Mouse (Mus musculus) urinary bladder, adult 2 months (tissue): ENCODE data around the gene Atp8a2. TPM values are rescaled to one million over a fixed set of nuclear protein-coding genes. Genes with fewer than 3 reads are reported as not detected.
"Not testable (repeated sequence)": the region's sequence is repeated elsewhere in the genome, so short reads cannot be mapped to it uniquely, and the experiment has no call there.

ENCODE experiments used
- DNase-seq: peaks from one replicate; pipeline ENCODE4 v3.0.0; 2022; ENCODE audit warnings: low spot score
- polyA plus RNA-seq: library from polyadenylated mRNA; depleted of rRNA; stranded (reverse); fragments of >200 nt; gene quantifications from 2 replicates; pipeline ENCODE4 v1.2.3, GENCODE M21; 2012

The Atp8a2 gene
- polyA plus RNA-seq, 1 experiment: 1.4 TPM

DNA sequence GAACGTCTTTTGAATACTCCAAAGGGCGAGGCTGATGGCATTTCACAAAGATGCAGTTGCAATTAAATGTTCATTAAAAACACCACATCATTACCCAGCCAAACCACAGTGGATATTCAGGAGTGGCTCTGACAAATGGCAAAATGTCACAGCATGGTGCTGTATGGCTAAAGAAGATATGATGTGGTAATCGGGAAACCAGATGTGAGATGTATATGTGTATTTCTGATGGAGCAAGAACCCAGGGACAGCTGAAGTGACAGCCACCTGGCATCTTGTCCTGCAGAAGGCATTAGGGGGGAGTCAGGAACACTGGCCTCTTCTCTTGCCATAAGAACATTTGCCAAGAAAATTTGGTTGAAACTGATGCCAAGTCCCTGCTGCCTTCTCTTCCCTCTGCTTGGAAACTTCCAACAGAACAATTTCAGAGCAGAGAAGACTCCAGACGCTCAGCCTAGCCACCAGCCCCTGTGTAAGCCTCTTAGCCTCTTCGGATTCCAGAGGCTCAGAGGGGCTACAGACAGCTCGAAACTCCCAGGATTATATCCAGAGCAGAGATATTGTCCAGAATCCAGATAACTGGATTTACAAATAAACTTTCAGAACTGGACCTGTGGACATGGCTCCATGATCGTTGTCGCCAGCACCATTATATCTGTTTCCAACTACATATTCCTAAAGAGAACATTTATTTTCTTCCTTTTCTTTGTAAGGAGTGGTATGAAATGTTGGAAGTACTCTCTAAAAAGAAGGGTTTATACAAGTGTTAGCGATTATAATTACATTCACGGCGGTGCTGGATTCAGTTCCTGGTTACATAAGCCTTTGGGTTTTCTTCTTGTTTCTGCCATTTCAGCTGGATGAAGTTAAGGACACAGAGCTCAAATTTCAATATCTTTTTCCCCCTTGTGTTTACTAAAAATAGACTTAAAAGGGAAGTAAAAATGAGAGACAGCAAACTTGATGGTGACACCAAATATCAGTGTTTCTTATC, 413.3 kb downstream of the Atp8a2 start:
- DNase-seq: no peak

GRCm38 (mm10) chr14:59780391-59780790, 416.6 kb downstream of the Atp8a2 start:
- DNase-seq: no peak

GRCm38 (mm10) chr14:59762227-59762626, 434.8 kb downstream of the Atp8a2 start:
- no peak for DNase-seq

DNA sequence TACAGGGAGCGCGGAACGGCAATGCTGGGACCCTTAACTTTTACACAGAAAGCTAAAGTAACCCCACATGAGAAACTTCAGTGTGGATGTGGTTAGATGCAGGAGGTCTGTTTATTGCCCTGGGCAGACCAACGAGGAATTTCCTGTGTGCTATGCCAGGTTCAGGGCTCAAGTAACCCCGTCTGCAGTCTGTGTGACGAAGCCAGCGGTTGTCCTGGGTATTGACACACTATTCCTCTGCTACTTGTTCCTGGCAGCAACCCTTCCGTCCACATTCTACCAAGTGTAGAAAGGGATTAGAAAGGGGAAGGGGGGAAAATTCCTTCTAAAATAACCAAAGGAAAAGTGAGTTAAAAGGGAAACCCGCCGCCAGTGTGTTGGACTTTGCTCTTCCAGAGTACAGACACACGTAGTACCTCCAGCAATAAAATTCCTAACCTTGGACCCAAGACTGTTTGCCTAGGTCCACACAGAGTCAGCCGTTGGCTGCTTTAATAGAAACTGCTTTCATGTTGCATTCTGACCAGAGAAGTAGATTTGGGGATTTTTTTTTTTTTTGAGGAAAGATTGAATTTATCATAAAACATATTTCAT, 437.0 kb downstream of the Atp8a2 start:
- no peak for DNase-seq

DNA sequence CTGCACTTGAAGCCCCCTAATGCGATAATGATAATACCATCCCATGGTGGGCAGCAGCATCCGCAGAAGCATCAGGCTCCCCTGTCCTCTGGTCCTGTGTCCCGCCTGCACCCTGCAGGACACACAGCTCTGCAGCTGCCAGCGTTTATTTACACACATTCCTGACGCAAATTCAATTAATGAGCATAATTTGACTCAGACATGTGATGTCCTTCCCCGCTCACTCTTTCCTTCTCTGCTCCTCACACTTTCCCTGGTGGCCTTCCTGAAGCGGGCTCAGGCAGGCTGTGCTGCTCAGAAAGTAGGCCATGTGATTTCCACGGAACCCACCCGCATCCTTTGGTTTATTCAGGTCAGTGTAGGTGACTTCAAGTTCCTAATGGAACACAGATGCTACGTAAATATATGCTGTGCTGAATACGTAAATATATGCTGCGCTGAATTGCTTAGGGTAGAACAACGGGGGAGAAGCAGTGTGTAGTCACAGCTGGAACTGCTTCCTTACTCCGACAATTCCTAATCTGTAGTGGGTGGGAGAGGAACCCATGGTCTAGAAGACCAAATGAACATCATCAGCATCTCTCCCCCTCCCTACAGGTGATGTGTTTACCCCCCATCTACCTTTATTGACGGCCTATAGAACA, 437.7 kb downstream of the Atp8a2 start:
- DNase-seq: no peak

DNA sequence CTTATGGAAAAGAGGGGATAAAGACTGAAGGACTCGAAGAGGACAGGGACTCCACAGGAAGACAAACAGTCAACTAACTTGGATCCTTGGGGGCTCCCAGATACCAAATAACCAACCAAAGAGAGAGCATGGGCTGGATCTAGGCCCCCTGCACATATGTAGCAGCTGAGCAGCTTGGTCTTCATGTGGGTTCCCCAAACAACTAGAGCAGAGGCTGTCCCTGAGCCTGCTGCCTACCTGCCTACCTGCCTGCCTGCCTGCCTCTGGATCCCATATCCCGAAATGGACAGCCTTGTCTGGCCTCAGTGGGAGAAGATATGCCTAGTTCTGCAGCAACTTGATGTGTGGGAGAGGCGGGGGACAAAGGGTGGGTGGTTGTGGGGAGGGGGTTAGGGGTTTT, 444.6 kb downstream of the Atp8a2 start:
- no peak for DNase-seq

DNA sequence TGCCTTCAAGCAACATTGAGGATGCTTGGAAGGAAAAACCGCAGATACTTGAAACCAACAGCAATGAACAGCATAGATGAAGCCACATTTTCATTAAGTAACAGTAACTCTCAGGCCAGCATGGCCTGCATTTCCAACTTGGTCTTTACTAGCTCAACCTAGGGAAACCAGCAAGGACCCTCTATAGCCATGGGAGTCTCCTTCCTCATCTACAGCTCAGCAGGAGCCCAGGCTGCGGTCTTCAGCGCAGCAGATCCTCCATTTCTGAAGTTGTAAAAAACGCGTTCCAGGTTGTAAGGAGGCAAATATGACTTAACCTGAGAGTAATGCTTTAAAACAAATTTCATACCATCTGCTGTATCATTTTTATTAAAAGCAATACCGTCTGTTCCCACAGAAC, 447.0 kb downstream of the Atp8a2 start:
- no peak for DNase-seq

GRCm38 (mm10) chr14:59745676-59746075, 451.3 kb downstream of the Atp8a2 start:
- no peak for DNase-seq

- DNase-seq: no peak
Observed at GRCm38 (mm10) chr14:59741752-59742151, 455.2 kb downstream of the Atp8a2 start.

- DNase-seq: no peak
Observed at GRCm38 (mm10) chr14:59739446-59739845, 457.5 kb downstream of the Atp8a2 start.

DNA sequence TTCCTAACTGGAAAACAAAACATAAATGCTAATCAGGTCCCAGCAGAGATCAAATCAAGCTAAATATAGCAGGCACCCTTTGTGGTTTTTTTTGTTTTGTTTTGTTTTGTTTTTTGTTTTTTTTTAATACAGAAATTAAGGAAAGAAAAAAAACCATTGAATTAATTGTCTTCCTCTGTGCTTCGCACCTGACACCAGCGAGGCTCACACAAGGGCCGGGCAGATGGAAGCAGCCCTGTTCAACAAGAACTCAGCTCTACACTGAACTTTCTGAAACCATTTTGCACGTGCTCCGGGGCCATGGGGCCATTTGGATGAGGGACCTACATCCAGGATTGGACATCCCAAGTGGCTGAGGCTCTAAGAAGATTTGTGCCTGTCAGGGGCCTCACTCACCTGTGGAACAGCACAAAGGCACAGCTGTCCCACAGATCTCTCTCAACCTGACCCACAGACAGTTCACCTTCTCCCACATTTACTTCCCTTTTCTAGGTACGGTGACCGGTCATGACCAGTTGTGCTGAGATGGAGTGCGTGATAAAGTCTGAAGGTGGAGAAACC, 459.2 kb downstream of the Atp8a2 start:
- no peak for DNase-seq

DNA sequence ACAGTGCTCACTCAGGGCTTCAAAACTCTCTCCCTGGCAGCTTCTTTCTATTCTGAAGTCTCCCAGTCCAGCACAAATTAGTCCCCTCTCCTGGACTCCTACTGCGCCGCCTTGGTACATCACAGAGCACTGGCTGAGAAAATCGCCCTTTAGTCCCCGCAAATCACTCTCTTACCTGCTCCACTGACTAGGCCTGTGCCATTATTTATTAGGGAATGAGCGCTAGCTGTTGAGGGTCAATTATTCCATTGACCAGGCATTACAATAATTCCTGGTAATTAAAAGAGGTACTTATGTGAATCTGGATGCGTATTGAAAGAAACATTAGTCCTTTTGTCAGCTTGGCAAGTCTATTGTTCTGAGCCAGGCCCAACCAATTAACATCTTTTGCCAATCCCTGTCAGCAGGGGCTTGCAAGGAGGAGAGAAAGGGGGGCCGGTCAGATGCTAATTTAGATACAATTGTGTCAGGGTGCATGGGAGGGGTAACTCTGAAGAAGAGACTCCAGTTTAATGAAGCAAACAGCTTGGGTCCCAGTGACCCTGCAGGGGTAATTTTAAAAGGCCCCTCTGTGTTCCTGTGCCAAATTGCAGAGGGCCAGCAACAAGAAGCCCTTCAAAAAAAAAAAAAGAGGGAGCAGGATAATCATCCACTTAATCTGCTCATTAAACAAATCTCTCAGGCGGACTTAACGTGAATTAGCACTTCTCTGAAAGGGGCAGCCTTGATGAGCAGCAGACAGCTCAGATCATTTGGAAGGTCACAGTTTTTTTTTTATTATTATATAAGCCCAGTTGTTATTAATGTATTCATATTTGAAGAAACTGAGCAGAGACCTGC, 459.9 kb downstream of the Atp8a2 start:
- DNase-seq: no peak

GRCm38 (mm10) chr14:59730043-59730390, 467.0 kb downstream of the Atp8a2 start:
- DNase-seq: no peak

- no peak for DNase-seq
Observed at GRCm38 (mm10) chr14:59729298-59730042, 467.5 kb downstream of the Atp8a2 start.

DNA sequence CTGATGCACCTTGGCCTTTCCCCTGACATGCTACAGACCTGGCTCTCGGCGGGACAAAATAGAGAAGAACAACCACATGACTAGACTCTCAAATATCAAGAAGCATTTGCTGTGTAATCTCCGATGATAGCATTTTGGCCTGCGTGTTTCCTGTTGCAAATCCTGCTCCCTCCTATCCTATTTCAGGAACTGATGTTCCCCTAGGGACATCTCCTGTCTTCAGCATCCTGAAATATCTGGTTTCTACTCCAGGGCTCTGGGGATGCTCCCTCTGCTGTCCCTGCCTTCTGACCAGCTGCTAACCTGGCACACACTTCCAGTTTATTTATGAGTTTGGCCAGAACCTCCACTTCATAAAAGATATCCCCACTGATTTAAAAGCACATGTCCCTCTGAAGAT, 470.0 kb downstream of the Atp8a2 start:
- DNase-seq: no peak

DNA sequence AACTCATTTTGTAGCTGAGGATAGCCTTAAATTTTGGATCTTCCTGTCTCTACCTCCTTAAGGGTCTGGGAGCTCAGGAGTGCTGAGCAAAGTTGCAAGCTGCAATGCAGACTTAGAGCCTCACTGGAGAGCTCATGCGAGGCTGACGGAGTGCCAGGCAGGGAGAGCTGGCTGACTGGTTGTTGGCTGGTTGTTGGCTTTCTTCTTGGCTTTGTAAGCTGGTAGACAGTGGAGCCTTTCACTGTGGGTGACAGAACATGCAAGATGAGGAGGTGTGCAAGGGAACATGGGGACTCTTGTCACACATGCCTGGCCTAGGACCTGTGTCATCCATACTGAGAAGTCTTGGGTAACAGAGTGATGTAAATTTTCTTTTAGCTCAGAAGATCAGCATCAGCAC, 473.8 kb downstream of the Atp8a2 start:
- no peak for DNase-seq

DNA sequence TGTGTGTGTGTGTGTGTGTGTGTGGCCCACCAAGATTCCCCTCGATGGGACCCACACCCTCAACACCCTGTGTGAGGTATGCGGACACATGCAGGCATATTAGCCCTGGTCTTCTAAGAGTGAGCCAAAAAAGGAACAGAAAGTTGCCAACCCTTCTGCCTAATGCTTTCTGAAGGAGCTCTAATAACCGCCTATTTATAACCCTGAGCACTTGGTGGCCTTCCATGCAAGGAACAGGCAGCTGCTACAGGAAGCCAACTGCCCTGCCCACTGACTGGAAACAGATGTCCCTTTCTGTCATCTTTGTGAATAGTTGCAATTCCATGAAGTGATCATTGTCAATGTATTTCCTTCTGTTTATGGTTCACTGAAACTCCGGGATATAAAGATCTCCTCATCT, 475.0 kb downstream of the Atp8a2 start:
- DNase-seq: no peak

DNA sequence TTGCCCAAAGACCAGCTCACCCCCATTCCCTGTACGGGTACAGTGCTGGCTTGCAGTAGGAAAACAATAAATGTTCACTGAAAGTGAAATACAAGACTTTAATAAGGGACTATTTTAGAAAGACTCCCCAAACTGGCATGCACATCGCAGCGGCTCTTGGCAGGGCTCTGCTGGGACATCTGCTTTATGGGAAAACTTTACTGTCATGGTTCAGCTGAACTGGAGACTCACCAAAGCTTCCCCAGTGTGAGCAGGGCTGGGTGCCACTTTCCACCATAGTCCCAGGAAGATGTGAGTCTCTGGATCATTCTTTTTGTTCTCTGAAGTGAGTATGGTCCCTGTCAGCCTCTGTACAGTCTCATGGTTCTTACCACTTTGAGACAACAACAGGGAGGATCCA, 475.6 kb downstream of the Atp8a2 start:
- no peak for DNase-seq

- DNase-seq: no peak
Observed at GRCm38 (mm10) chr14:59720386-59720785, 476.6 kb downstream of the Atp8a2 start.

GRCm38 (mm10) chr14:59716443-59717085, 480.4 kb downstream of the Atp8a2 start:
- DNase-seq: not testable (repeated sequence)
